Mouse (Mus musculus) heart, postnatal 10 days (tissue): ENCODE data around the gene Raf1. TPM values are rescaled to one million over a fixed set of nuclear protein-coding genes. Genes with fewer than 3 reads are reported as not detected.

ENCODE experiments used
- DNase-seq, 2 experiments: peaks; one replicate each; pipeline ENCODE4 v3.0.0; 2021
- intact Hi-C: fragments of 180-260 bp; cut with DNase I; formaldehyde crosslinking; loops from one replicate; pipeline ENCODE4 v1.15.1; 2025
- total RNA-seq, 2 experiments: library from RNA; stranded (reverse); gene quantifications; 2 replicates each; pipeline ENCODE4 v1.2.3; 2021

Raf1 gene
- 100 to 1,000 TPM; 111 to 119 TPM for total RNA-seq

DNA sequence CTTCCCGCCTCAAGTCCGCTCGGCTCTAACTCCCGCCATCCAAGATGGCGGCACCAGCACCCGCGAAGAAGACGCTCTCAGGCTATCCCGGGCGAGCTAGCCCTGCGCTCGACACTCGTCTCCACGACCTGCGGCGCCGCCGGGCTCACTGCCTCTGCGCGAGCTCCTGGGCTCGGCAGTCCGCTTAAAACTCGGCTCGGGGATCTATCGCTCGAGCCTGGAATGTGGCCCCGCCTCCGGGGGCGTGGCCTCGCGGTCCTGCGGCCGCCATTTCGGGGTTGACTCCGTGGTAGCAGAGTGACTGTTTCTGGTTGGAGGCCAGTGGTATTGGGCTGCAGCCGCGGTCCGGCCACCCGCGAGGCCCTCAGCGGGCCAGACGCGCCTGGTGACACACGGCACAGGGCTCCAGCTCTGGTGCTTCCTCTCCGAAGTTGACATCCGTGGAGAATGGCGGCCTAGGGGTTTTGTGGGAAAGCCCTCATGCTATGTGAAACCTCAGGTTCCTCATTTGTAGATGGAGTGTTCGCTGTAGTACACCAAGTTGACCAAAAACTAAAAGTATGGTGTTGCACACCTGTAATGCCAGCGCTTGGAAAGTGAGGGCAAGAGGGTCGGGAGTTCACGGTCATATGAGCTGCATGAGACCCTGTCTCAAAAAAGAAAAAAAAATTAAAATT is at the start of gene Raf1:
Gene Raf1, minus strand, starts transcription at position 184 of the 677 bp plus-strand sequence.
- intact Hi-C loops: loop anchor here (5.0 kb wide), 2 partner anchors 74 to 101 kb away; partner anchors contain the start of gene Mkrn2
- DNase-seq: peak; percentile 97 to 98

GRCm38 (mm10) chr6:115722246-115722645 is 45.8 kb upstream of the Raf1 start:
- intact Hi-C loops: loop anchor here (5.0 kb wide), 1 partner anchor 80 kb away; no protein-coding TSS in a partner anchor
- DNase-seq: peak; percentile 54 to 65

- DNase-seq: peak; percentile 74 to 79
- intact Hi-C loops: loop anchor here (1.0 kb wide), 1 partner anchor 43 kb away; no protein-coding TSS in a partner anchor
Observed at GRCm38 (mm10) chr6:115717715-115718558, 41.5 kb upstream of the Raf1 start.

GRCm38 (mm10) chr6:115717101-115717652 is 40.7 kb upstream of the Raf1 start:
- intact Hi-C loops: no loop called here
- peak; percentile 66 to 68 for DNase-seq

DNA sequence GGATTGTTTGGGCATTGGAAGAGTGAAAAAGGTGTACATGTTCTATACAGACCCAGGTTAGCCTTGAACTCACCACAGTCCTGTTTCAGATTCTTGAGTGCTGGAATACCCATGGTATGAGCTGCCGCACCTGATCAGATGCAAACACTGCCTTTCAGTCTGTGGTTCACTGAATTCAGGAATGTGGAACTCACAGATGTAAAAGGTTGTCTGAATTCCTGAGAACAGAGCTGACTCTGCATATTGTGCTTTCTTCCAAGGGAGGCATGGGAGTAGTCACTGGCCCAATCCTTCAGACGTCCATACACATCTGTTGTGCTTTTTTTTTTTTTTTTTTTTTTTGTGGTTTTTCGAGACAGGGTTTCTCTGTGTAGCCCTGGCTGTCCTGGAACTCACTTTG is 34.8 kb upstream of the Raf1 start:
- no peak for DNase-seq
- intact Hi-C loops: no loop called here

DNA sequence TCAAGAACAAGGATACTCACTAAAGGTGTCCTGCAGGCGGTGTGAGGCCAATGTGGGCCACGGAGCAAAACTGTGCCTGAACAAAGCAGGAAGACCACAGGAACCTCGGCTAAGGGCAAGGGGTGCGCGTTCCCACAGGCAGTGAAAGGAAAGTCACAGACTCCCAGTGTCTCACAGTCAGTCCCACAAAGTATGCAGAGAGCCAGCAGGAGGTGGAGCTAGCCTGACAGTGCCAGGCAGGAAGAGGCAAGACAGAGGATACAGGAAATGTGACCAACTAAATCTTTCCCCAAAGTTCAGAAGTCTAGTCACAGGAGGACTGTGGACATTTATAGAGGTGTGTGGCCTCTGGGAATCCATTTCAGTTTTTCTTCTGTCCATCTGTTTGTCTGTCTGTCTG is 26.5 kb upstream of the Raf1 start:
- intact Hi-C loops: no loop called here
- DNase-seq: no peak

DNA sequence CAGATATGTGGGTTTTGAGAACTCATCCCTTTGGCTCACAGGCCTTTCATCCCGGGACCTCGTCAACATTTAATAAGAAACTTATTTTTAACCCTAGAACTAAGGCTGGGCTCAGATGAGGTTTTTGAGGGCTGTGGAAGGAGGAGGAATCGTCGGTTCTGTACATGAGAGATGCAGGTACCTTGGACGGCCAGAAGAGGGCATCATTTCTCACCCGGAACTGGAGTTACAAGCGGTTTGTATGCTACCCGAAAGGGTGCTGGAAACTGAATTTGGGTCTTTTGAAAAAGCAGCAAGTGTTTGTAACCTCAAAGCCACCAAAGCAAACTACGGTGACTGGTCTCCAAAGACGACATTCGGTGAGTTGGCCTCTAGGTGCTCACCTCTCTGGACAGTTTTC is 24.9 kb upstream of the Raf1 start:
- intact Hi-C loops: no loop called here

GRCm38 (mm10) chr6:115700778-115701177 is 24.3 kb upstream of the Raf1 start:
- intact Hi-C loops: no loop called here
- DNase-seq: no peak

More for the DNA sequence above, 24.9 kb upstream of the Raf1 start:
- DNase-seq: no peak

- intact Hi-C loops: no loop called here
- no peak for DNase-seq
Observed at GRCm38 (mm10) chr6:115698699-115699098, 22.3 kb upstream of the Raf1 start.

DNA sequence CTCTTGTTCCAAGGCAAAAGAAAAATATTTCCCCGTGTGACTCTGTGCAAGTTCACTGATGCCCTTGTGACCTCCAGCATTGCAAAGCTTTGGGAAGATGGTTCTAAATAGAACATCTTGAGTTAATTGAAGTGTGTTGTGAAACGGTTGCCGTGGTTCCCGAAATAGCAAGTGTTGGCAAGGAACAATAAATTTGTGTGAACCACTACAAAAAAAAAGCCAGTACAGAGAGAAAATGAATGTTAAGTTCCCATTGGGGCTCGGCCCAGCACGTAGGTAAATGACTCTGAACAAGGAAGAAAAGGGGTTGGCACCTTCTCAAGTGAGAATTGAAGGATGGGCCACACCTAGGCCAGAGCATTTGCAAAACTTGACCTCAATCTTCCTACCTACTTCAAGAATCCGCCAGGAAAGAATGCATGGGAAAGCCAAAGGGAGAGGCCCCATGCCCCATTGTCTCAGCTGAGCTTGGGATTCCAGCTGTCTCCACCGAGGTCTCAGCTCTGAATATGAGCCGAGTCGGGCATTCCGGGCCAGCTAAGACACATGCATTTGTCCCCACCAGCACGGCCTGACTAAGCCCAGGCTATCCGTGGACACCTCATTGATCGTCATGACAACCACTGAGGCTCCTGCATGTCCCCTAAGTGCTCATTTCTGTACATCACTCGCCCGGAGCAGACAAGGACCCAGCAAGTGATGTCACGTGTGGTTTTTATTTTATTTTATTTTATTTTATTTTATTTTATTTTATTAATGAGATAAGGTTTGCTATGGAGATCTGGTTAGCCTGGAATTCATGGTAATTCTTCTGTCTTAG is 21.5 kb upstream of the Raf1 start:
- intact Hi-C loops: no loop called here

GRCm38 (mm10) chr6:115696707-115697215 is 20.3 kb upstream of the Raf1 start:
- intact Hi-C loops: no loop called here
- no peak for DNase-seq

More for the DNA sequence above, 21.5 kb upstream of the Raf1 start:
- peak; percentile 40 to 53 for DNase-seq

DNA sequence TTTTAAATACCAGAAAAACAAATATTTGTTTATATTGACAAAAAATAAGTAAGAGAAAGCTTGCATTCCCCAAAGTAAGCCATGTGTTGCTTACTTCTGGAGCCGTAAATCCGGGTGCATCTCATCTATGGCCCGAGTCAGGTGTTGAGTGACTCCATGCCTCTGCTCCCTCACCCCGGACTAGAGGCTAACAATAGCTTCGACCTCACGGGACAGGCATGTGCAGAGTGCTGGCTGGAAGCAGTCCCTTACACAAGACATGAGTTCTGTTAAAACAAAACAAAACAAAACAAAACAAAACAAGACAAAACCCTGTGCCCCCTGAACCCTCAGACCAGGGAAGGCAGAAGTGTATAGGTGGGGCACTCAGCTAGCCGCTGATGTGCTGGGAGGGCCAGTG is 18.7 kb upstream of the Raf1 start:
- DNase-seq: peak; percentile 74 to 75
- intact Hi-C loops: no loop called here

DNA sequence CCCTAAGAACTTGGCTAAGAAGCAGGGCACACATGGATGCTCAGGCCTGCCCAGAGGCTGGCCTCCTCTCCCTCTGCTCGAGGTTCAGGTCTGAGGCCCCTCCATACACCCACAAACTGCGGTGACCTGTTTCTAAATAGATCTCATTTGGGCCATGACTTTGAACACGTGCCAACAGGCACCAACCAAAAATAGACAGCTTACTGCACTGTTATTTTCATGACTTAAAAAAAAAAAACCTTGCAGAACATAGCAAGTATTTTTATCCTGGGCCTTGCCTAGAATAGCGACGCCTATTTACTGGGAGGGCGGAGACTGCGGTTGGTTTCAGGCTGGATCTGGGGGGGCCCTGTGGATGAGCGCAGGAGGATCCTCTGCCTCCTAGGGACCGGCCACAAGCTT is 18.0 kb upstream of the Raf1 start:
- intact Hi-C loops: no loop called here
- peak; percentile 78 to 79 for DNase-seq

- peak in 1 of 2 experiments; percentile 41 for DNase-seq
- intact Hi-C loops: no loop called here
Observed at GRCm38 (mm10) chr6:115692963-115693730, 16.7 kb upstream of the Raf1 start.

DNA sequence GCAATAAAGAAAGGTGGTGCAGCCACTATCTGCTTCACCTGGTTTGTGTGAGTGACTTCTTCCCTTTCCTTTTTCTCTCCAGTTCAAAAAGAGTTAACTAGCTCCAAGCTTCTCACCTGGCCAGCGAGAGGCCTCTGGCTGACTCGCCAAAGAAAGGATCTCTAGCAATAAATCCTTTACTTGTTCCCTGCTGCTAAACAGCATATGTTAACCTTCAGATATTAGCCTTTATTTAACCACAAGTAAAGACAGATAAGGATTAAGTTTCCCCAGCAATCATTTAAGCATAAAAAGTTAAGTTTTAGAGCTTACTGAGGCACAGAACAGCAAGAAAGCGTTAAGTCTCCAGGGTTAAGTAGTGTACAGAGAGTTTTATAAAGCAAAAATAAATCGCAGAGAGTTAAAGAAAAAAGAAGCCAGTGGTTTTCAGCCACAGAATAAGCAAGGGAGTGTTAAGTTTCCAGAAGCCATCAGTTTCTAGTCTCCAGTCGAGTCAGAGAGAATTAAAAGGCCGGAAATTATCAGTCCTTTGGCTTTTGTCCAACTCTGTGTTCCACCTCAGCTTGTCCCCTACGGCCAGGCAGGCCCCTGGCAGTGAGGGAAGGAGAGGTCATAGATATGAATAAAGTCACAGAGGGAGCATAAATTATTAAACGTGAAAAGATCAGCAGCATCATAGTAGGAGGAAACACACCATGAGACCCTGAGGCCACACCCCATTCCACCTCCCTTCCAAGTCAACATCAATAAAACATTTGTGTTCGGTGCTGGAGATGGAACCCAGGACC is 15.9 kb upstream of the Raf1 start:
- intact Hi-C loops: no loop called here

GRCm38 (mm10) chr6:115690105-115690504 is 13.7 kb upstream of the Raf1 start:
- intact Hi-C loops: no loop called here
- no peak for DNase-seq

More for the DNA sequence above, 15.9 kb upstream of the Raf1 start:
- DNase-seq: peak; percentile 36 to 37

GRCm38 (mm10) chr6:115688589-115688988 is 12.2 kb upstream of the Raf1 start:
- DNase-seq: no peak
- intact Hi-C loops: no loop called here

- intact Hi-C loops: no loop called here
- DNase-seq: no peak
Observed at GRCm38 (mm10) chr6:115687753-115688152, 11.3 kb upstream of the Raf1 start.
